Mouse (Mus musculus) heart, embryonic 11.5 days (tissue): ENCODE data around the gene Tspan15. TPM values are rescaled to one million over a fixed set of nuclear protein-coding genes. Genes with fewer than 3 reads are reported as not detected.
A peak's percentile ranks its signal among the peaks of the same experiment; 100 is the strongest.

ENCODE experiments used
- ATAC-seq: fragments of 200-750 bp; cut with Nextera tagmentation; replicated peaks from 2 replicates; pipeline ENCODE4 v1.8.0; 2017; ENCODE audit warnings: moderate library complexity; ENCODE audit not compliant: insufficient number of reproducible peaks, low FRiP score, low TSS enrichment
- H3K27ac ChIP-seq: fragments of 300-500 bp; sonication (generic); 2 replicates; pipeline ENCODE4 v1.5.1; 2014; ENCODE audit warnings: mild to moderate bottlenecking, low read depth, low read length
- H3K27me3 ChIP-seq: fragments of 300-500 bp; sonication (generic); 2 replicates; pipeline ENCODE4 v1.6.1; 2014; ENCODE audit warnings: mild to moderate bottlenecking, low read length, mixed read lengths; ENCODE audit not compliant: control insufficient read depth, insufficient read depth
- H3K36me3 ChIP-seq: fragments of 300-500 bp; sonication (generic); 2 replicates; pipeline ENCODE4 v1.6.1; 2014; ENCODE audit warnings: mild to moderate bottlenecking, low read length, moderate library complexity, mixed read lengths; ENCODE audit not compliant: control insufficient read depth, insufficient read depth
- H3K4me1 ChIP-seq: fragments of 300-500 bp; sonication (generic); 2 replicates; pipeline ENCODE4 v1.6.1; 2014; ENCODE audit warnings: low read length; ENCODE audit not compliant: control insufficient read depth, insufficient read depth
- H3K4me2 ChIP-seq: fragments of 300-500 bp; sonication (generic); 2 replicates; pipeline ENCODE4 v1.6.1; 2014; ENCODE audit warnings: mild to moderate bottlenecking, moderate library complexity
- H3K4me3 ChIP-seq: fragments of 300-500 bp; sonication (generic); 2 replicates; pipeline ENCODE4 v1.5.1; 2014; ENCODE audit warnings: low read depth, low read length
- H3K9ac ChIP-seq: fragments of 300-500 bp; sonication (generic); 2 replicates; pipeline ENCODE4 v1.6.1; 2014; ENCODE audit warnings: mild to moderate bottlenecking, low read depth, low read length, moderate library complexity
- H3K9me3 ChIP-seq: fragments of 300-500 bp; sonication (generic); replicated peaks from 2 replicates; pipeline ENCODE4 v1.6.1; 2016; ENCODE audit warnings: low read length; ENCODE audit not compliant: control insufficient read depth
- WGBS: fragments of 180-500 bp; shearing (Covaris S2); extraction: QIAGEN DNeasy Blood & Tissue Kit; methylation state at CpG from one replicate; pipeline ENCODE4 v1.1.7; 2014; ENCODE audit not compliant: insufficient replicate concordance; 5-methylcytosine and 5-hydroxymethylcytosine counted together
- polyA plus RNA-seq: library from polyadenylated mRNA; unstranded; fragments of >200 nt; fragmentation: Nextera tagmentation; extraction: Ambion mirVana; gene quantifications from 2 replicates; pipeline ENCODE4 v1.2.1, GENCODE M21; 2014

Tspan15 gene
- polyA plus RNA-seq, 1 experiment from 2014 or later = 5.0 TPM

GRCm38 (mm10) chr10:62238688-62239087, 7.6 kb upstream of the Tspan15 start:
- H3K4me1 ChIP-seq = no peaks in the 10 kb centered on the region
- no peak overlapping the region for H3K27ac ChIP-seq
- no peaks in the 10 kb centered on the region for H3K9me3 ChIP-seq
- no peaks in the 10 kb centered on the region for H3K27me3 ChIP-seq
- no peak overlapping the region for H3K9ac ChIP-seq
- 88% methylated on average over 3 of the region's 3 CpGs for WGBS
- no peak overlapping the region for H3K4me2 ChIP-seq
- H3K36me3 ChIP-seq = no peaks in the 10 kb centered on the region
- no peak for ATAC-seq
- no peak overlapping the region for H3K4me3 ChIP-seq

- Histone ChIP-seq H3K9me3 (no peaks in the 10 kb centered on the region), H3K27me3 (no peaks in the 10 kb centered on the region), H3K27ac (no peak overlapping the region), H3K4me3 (no peak overlapping the region), H3K4me1 (no peaks in the 10 kb centered on the region), H3K36me3 (no peaks in the 10 kb centered on the region), H3K4me2 (no peak overlapping the region), H3K9ac (no peak overlapping the region)
- 77% methylated on average over 10 of the region's 10 CpGs for WGBS
- no peak for ATAC-seq
Measured at GRCm38 (mm10) chr10:62237205-62237604, 6.2 kb upstream of the Tspan15 start.

GRCm38 (mm10) chr10:62236165-62236564, 5.1 kb upstream of the Tspan15 start:
- H3K4me3 ChIP-seq = no peak overlapping the region
- no peak for ATAC-seq
- 82% methylated on average over 6 of the region's 6 CpGs for WGBS
- H3K36me3 ChIP-seq = no peaks in the 10 kb centered on the region
- no peak overlapping the region for H3K4me2 ChIP-seq
- no peak overlapping the region for H3K27ac ChIP-seq
- H3K27me3 ChIP-seq = no peaks in the 10 kb centered on the region
- no peaks in the 10 kb centered on the region for H3K4me1 ChIP-seq
- no peak overlapping the region for H3K9ac ChIP-seq
- no peaks in the 10 kb centered on the region for H3K9me3 ChIP-seq

GRCm38 (mm10) chr10:62231811-62232210, 760 bp upstream of the Tspan15 start:
- no peak for ATAC-seq
- Histone ChIP-seq H3K9ac (no peak overlapping the region), H3K27me3 (peaks cover 8% of the 10 kb centered on the region), H3K4me1 (no peaks in the 10 kb centered on the region), H3K36me3 (no peaks in the 10 kb centered on the region), H3K4me3 (no peak overlapping the region), H3K27ac (no peak overlapping the region), H3K4me2 (peak overlapping the region; percentile 91; the same call in 1 of the 2 replicates), H3K9me3 (no peaks in the 10 kb centered on the region)
- 63% methylated on average over 3 of the region's 3 CpGs for WGBS

- Histone ChIP-seq H3K9ac (no peak overlapping the region), H3K4me1 (no peaks in the 10 kb centered on the region), H3K4me2 (peak overlapping the region; percentile 91), H3K4me3 (peak overlapping the region; percentile 54), H3K36me3 (no peaks in the 10 kb centered on the region), H3K9me3 (no peaks in the 10 kb centered on the region), H3K27ac (no peak overlapping the region), H3K27me3 (peaks cover 8% of the 10 kb centered on the region)
- WGBS = 2% methylated on average over 13 of the region's 13 CpGs
- no peak for ATAC-seq
Measured at GRCm38 (mm10) chr10:62231395-62231732, 313 bp upstream of the Tspan15 start.

- no peaks in the 10 kb centered on the region for H3K4me1 ChIP-seq
- no peaks in the 10 kb centered on the region for H3K36me3 ChIP-seq
- no peak overlapping the region for H3K4me3 ChIP-seq
- H3K27ac ChIP-seq = no peak overlapping the region
- H3K9ac ChIP-seq = no peak overlapping the region
- WGBS = 63% methylated on average over 6 of the region's 6 CpGs
- no peaks in the 10 kb centered on the region for H3K9me3 ChIP-seq
- H3K4me2 ChIP-seq = no peak overlapping the region
- H3K27me3 ChIP-seq = peaks cover 11% of the 10 kb centered on the region
- no peak for ATAC-seq
Measured at GRCm38 (mm10) chr10:62228126-62228525, 2.9 kb downstream of the Tspan15 start.

GRCm38 (mm10) chr10:62225839-62226238, 5.2 kb downstream of the Tspan15 start:
- no peak for ATAC-seq
- Histone ChIP-seq H3K27me3 (peaks cover 11% of the 10 kb centered on the region), H3K9me3 (no peaks in the 10 kb centered on the region), H3K4me2 (no peak overlapping the region), H3K9ac (no peak overlapping the region), H3K27ac (no peak overlapping the region), H3K36me3 (no peaks in the 10 kb centered on the region), H3K4me1 (no peaks in the 10 kb centered on the region), H3K4me3 (no peak overlapping the region)
- 71% methylated on average over 7 of the region's 7 CpGs for WGBS

- 47% methylated on average over 6 of the region's 6 CpGs for WGBS
- Histone ChIP-seq H3K27me3 (0 out of 2 replicates have a peak, but pooled peaks cover 3% of the 10 kb centered on the region), H3K27ac (no peak overlapping the region), H3K9me3 (no peaks in the 10 kb centered on the region), H3K4me1 (no peaks in the 10 kb centered on the region), H3K36me3 (no peaks in the 10 kb centered on the region), H3K9ac (no peak overlapping the region), H3K4me3 (no peak overlapping the region), H3K4me2 (no peak overlapping the region)
- ATAC-seq = no peak
Measured at GRCm38 (mm10) chr10:62224231-62224630, 6.8 kb downstream of the Tspan15 start.

- H3K4me1 ChIP-seq = no peaks in the 10 kb centered on the region
- 0 out of 2 replicates have a peak, but pooled peaks cover 3% of the 10 kb centered on the region for H3K27me3 ChIP-seq
- no peak overlapping the region for H3K4me2 ChIP-seq
- H3K4me3 ChIP-seq = no peak overlapping the region
- H3K9ac ChIP-seq = no peak overlapping the region
- H3K27ac ChIP-seq = no peak overlapping the region
- no peaks in the 10 kb centered on the region for H3K9me3 ChIP-seq
- no peaks in the 10 kb centered on the region; the same call in 1 of the 2 replicates for H3K36me3 ChIP-seq
- 74% methylated on average over 17 of the region's 17 CpGs for WGBS
- ATAC-seq = no peak
Measured at GRCm38 (mm10) chr10:62222777-62223176, 8.3 kb downstream of the Tspan15 start.
